Mouse (Mus musculus): ENCODE data around the gene Rpl18. TPM values are rescaled to one million over a fixed set of nuclear protein-coding genes. Genes with fewer than 3 reads are reported as not detected.

The Rpl18 gene
- polyA plus RNA-seq, 1 experiment from 2014 or later = 631 TPM

- DNase-seq = no peak
These were observed 50.7 kb downstream of the Rpl18 start for GRCm38 (mm10) chr7:45765995-45766394.

GRCm38 (mm10) chr7:45766764-45767163 lies 51.5 kb downstream of the Rpl18 start:
- no peak overlapping the region for H3K4me3 ChIP-seq (replicated peaks; ENCODE audit: low read depth, low read length)
- no peaks in the 10 kb centered on the region for H3K27me3 ChIP-seq (ENCODE audit: control insufficient read depth, insufficient read depth, low read length)
- no peaks in the 10 kb centered on the region for H3K4me1 ChIP-seq (ENCODE audit: control insufficient read depth, insufficient read depth, low read length)
- H3K9me3 ChIP-seq (ENCODE audit: control insufficient read depth, low read length) = no peaks in the 10 kb centered on the region
- no peak for DNase-seq
- no peak overlapping the region for H3K4me2 ChIP-seq (ENCODE audit: low read length)
- WGBS = 52% methylated on average over 8 of the region's 8 CpGs
- no peak overlapping the region for H3K9ac ChIP-seq (replicated peaks; ENCODE audit: low read length)
- no peak for ATAC-seq (ENCODE audit: low FRiP score, low TSS enrichment)
- no peak overlapping the region for H3K27ac ChIP-seq (replicated peaks; ENCODE audit: low read depth, low read length)
- H3K36me3 ChIP-seq (ENCODE audit: control insufficient read depth, insufficient read depth, low read length) = no peaks in the 10 kb centered on the region

More at GRCm38 (mm10) chr7:45765995-45766394, 50.7 kb downstream of the Rpl18 start:
- Histone ChIP-seq H3K4me1 (ENCODE audit: control insufficient read depth, insufficient read depth, low read length) (no peaks in the 10 kb centered on the region), H3K9me3 (ENCODE audit: control insufficient read depth, low read length) (no peaks in the 10 kb centered on the region), H3K4me2 (ENCODE audit: low read length) (no peak overlapping the region), H3K27ac (replicated peaks; ENCODE audit: low read depth, low read length) (no peak overlapping the region), H3K27me3 (ENCODE audit: control insufficient read depth, insufficient read depth, low read length) (no peaks in the 10 kb centered on the region), H3K36me3 (ENCODE audit: control insufficient read depth, insufficient read depth, low read length) (no peaks in the 10 kb centered on the region), H3K9ac (replicated peaks; ENCODE audit: low read length) (no peak overlapping the region), H3K4me3 (replicated peaks; ENCODE audit: low read depth, low read length) (no peak overlapping the region)
- WGBS = 66% methylated on average over 8 of the region's 8 CpGs
- ATAC-seq (ENCODE audit: low FRiP score, low TSS enrichment) = no peak

- no peaks in the 10 kb centered on the region for H3K9me3 ChIP-seq (ENCODE audit: control insufficient read depth, low read length)
- no peak overlapping the region for H3K27ac ChIP-seq (replicated peaks; ENCODE audit: low read depth, low read length)
- no peak overlapping the region for H3K9ac ChIP-seq (replicated peaks; ENCODE audit: low read length)
- no peaks in the 10 kb centered on the region for H3K27me3 ChIP-seq (ENCODE audit: control insufficient read depth, insufficient read depth, low read length)
- H3K4me2 ChIP-seq (ENCODE audit: low read length) = no peak overlapping the region
- no peaks in the 10 kb centered on the region for H3K4me1 ChIP-seq (ENCODE audit: control insufficient read depth, insufficient read depth, low read length)
- WGBS = 95% methylated on average over 6 of the region's 6 CpGs
- ATAC-seq (ENCODE audit: low FRiP score, low TSS enrichment) (no peak), DNase-seq (no peak)
- H3K4me3 ChIP-seq (replicated peaks; ENCODE audit: low read depth, low read length) = no peak overlapping the region
- no peaks in the 10 kb centered on the region for H3K36me3 ChIP-seq (ENCODE audit: control insufficient read depth, insufficient read depth, low read length)
These were observed 52.2 kb downstream of the Rpl18 start for GRCm38 (mm10) chr7:45767500-45767899.

Other genes starting within 250 kb of the Rpl18 start
- 107 and 182 TPM in 2 replicates for gene Bax, start 248.6 kb upstream of the Rpl18 start, polyA plus RNA-seq (2014; fragmentation: Nextera tagmentation; extraction: Ambion mirVana)
- gene Tulp2, start 233.6 kb upstream of the Rpl18 start, polyA plus RNA-seq (2014; fragmentation: Nextera tagmentation; extraction: Ambion mirVana) = 0.13 and 0.32 TPM in 2 replicates
- not detected in 2 replicates for gene Gm45808, start 228.6 kb upstream of the Rpl18 start, polyA plus RNA-seq (2014; fragmentation: Nextera tagmentation; extraction: Ambion mirVana)
- 3.1 and 3.2 TPM in 2 replicates for gene Dhdh, start 226.7 kb upstream of the Rpl18 start, polyA plus RNA-seq (2014; fragmentation: Nextera tagmentation; extraction: Ambion mirVana)
- 86.5 and 89.5 TPM in 2 replicates for gene Nucb1, start 205.1 kb upstream of the Rpl18 start, polyA plus RNA-seq (2014; fragmentation: Nextera tagmentation; extraction: Ambion mirVana)
- 9.5 and 10.2 TPM in 2 replicates for gene Ppp1r15a, start 189.2 kb upstream of the Rpl18 start, polyA plus RNA-seq (2014; fragmentation: Nextera tagmentation; extraction: Ambion mirVana)
- gene Plekha4, start 189.1 kb upstream of the Rpl18 start, polyA plus RNA-seq (2014; fragmentation: Nextera tagmentation; extraction: Ambion mirVana) = 0.53 and 0.77 TPM in 2 replicates
- not detected in 2 replicates for gene Hsd17b14, start 160.6 kb upstream of the Rpl18 start, polyA plus RNA-seq (2014; fragmentation: Nextera tagmentation; extraction: Ambion mirVana)
- gene Bcat2, start 145.3 kb upstream of the Rpl18 start, polyA plus RNA-seq (2014; fragmentation: Nextera tagmentation; extraction: Ambion mirVana) = 14.9 and 16.9 TPM in 2 replicates
- gene Fgf21, start 100.0 kb upstream of the Rpl18 start, polyA plus RNA-seq (2014; fragmentation: Nextera tagmentation; extraction: Ambion mirVana) = not detected in 2 replicates
- not detected in 2 replicates for gene Fut1, start 98.2 kb upstream of the Rpl18 start, polyA plus RNA-seq (2014; fragmentation: Nextera tagmentation; extraction: Ambion mirVana)
- gene Izumo1, start 93.6 kb upstream of the Rpl18 start, polyA plus RNA-seq (2014; fragmentation: Nextera tagmentation; extraction: Ambion mirVana) = not detected in 2 replicates
- 12.3 and 14.9 TPM in 2 replicates for gene Rasip1, start 88.0 kb upstream of the Rpl18 start, polyA plus RNA-seq (2014; fragmentation: Nextera tagmentation; extraction: Ambion mirVana)
- 3.0 and 4.3 TPM in 2 replicates for gene Mamstr, start 75.5 kb upstream of the Rpl18 start, polyA plus RNA-seq (2014; fragmentation: Nextera tagmentation; extraction: Ambion mirVana)
- gene Fut2, start 49.1 kb upstream of the Rpl18 start, polyA plus RNA-seq (2014; fragmentation: Nextera tagmentation; extraction: Ambion mirVana) = 0.11 and 0.12 TPM in 2 replicates
- gene Ntn5, start 31.4 kb upstream of the Rpl18 start, polyA plus RNA-seq (2014; fragmentation: Nextera tagmentation; extraction: Ambion mirVana) = 0.30 TPM in 1 of 2 replicates, not detected in the other
- gene Sec1, start 21.1 kb upstream of the Rpl18 start, polyA plus RNA-seq (2014; fragmentation: Nextera tagmentation; extraction: Ambion mirVana) = 0.21 TPM in 1 of 2 replicates, not detected in the other
- gene Car11, start 15.6 kb upstream of the Rpl18 start, polyA plus RNA-seq (2014; fragmentation: Nextera tagmentation; extraction: Ambion mirVana) = 28.1 and 49.1 TPM in 2 replicates
- 1.9 and 4.3 TPM in 2 replicates for gene Dbp, start 10.4 kb upstream of the Rpl18 start, polyA plus RNA-seq (2014; fragmentation: Nextera tagmentation; extraction: Ambion mirVana)
- 17.2 and 19.2 TPM in 2 replicates for gene Sphk2, start 2.5 kb downstream of the Rpl18 start, polyA plus RNA-seq (2014; fragmentation: Nextera tagmentation; extraction: Ambion mirVana)
- gene Fam83e, start 5.8 kb downstream of the Rpl18 start, polyA plus RNA-seq (2014; fragmentation: Nextera tagmentation; extraction: Ambion mirVana) = 0.46 and 0.90 TPM in 2 replicates
- not detected in 2 replicates for gene Spaca4, start 10.4 kb downstream of the Rpl18 start, polyA plus RNA-seq (2014; fragmentation: Nextera tagmentation; extraction: Ambion mirVana)
- gene Lmtk3, start 68.3 kb downstream of the Rpl18 start, polyA plus RNA-seq (2014; fragmentation: Nextera tagmentation; extraction: Ambion mirVana) = 25.2 and 30.2 TPM in 2 replicates
- 5.2 and 8.5 TPM in 2 replicates for gene Sult2b1, start 69.2 kb downstream of the Rpl18 start, polyA plus RNA-seq (2014; fragmentation: Nextera tagmentation; extraction: Ambion mirVana)
- 281 and 288 TPM in 2 replicates for gene Cyth2, start 99.1 kb downstream of the Rpl18 start, polyA plus RNA-seq (2014; fragmentation: Nextera tagmentation; extraction: Ambion mirVana)
- 0.63 and 0.88 TPM in 2 replicates for gene Kcnj14, start 109.3 kb downstream of the Rpl18 start, polyA plus RNA-seq (2014; fragmentation: Nextera tagmentation; extraction: Ambion mirVana)
- gene Grwd1, start 115.5 kb downstream of the Rpl18 start, polyA plus RNA-seq (2014; fragmentation: Nextera tagmentation; extraction: Ambion mirVana) = 37.2 and 37.4 TPM in 2 replicates
- 99.1 and 126 TPM in 2 replicates for gene Kdelr1, start 157.3 kb downstream of the Rpl18 start, polyA plus RNA-seq (2014; fragmentation: Nextera tagmentation; extraction: Ambion mirVana)
- gene Grin2d, start 162.9 kb downstream of the Rpl18 start, polyA plus RNA-seq (2014; fragmentation: Nextera tagmentation; extraction: Ambion mirVana) = 2.3 and 4.4 TPM in 2 replicates
- not detected in 2 replicates for gene Syngr4, start 181.3 kb downstream of the Rpl18 start, polyA plus RNA-seq (2014; fragmentation: Nextera tagmentation; extraction: Ambion mirVana)
- 5.1 and 7.5 TPM in 2 replicates for gene Tmem143, start 181.5 kb downstream of the Rpl18 start, polyA plus RNA-seq (2014; fragmentation: Nextera tagmentation; extraction: Ambion mirVana)
- gene Emp3, start 205.9 kb downstream of the Rpl18 start, polyA plus RNA-seq (2014; fragmentation: Nextera tagmentation; extraction: Ambion mirVana) = 5.2 and 32.1 TPM in 2 replicates
- 2.6 and 3.1 TPM in 2 replicates for gene Ccdc114, start 208.6 kb downstream of the Rpl18 start, polyA plus RNA-seq (2014; fragmentation: Nextera tagmentation; extraction: Ambion mirVana)